Mouse (Mus musculus) left cerebral cortex, adult 11 months (tissue): Measurements from ENCODE around the gene Tmod3.
"Not testable (repeated sequence)": the region's sequence is repeated elsewhere in the genome, so short reads cannot be mapped to it uniquely, and the experiment has no call there.

ENCODE experiments used
- DNase-seq: peaks from one replicate; pipeline ENCODE4 v3.0.0; 2022; ENCODE audit warnings: low spot score

Tmod3 gene

GRCm38 (mm10) chr9:75553719-75554118 lies 5.7 kb downstream of the Tmod3 start:
- DNase-seq = no peak

- no peak for DNase-seq
These were observed 8.1 kb downstream of the Tmod3 start for GRCm38 (mm10) chr9:75551342-75551741.

GRCm38 (mm10) chr9:75549010-75549409 lies 10.4 kb downstream of the Tmod3 start:
- DNase-seq = no peak

GRCm38 (mm10) chr9:75546885-75547553 lies 12.4 kb downstream of the Tmod3 start:
- DNase-seq = no peak

- DNase-seq = no peak
These were observed 13.9 kb downstream of the Tmod3 start for GRCm38 (mm10) chr9:75545514-75545913.

- DNase-seq = no peak
These were observed 18.0 kb downstream of the Tmod3 start for GRCm38 (mm10) chr9:75541497-75541896.

- DNase-seq = no peak
These were observed 23.0 kb downstream of the Tmod3 start for GRCm38 (mm10) chr9:75536422-75536821.

GRCm38 (mm10) chr9:75534431-75534962 lies 25.0 kb downstream of the Tmod3 start:
- DNase-seq = no peak

- not testable (repeated sequence) for DNase-seq
These were observed 26.5 kb downstream of the Tmod3 start for GRCm38 (mm10) chr9:75532989-75533388.

GRCm38 (mm10) chr9:75532461-75532860 lies 27.0 kb downstream of the Tmod3 start:
- DNase-seq = no peak

- no peak for DNase-seq
These were observed 30.1 kb downstream of the Tmod3 start for GRCm38 (mm10) chr9:75529358-75529757.

- DNase-seq = no peak
These were observed 31.4 kb downstream of the Tmod3 start for GRCm38 (mm10) chr9:75528096-75528495.

GRCm38 (mm10) chr9:75527368-75528059 lies 31.9 kb downstream of the Tmod3 start:
- no peak for DNase-seq

GRCm38 (mm10) chr9:75523646-75524045 lies 35.8 kb downstream of the Tmod3 start:
- no peak for DNase-seq

GRCm38 (mm10) chr9:75522217-75522616 lies 37.2 kb downstream of the Tmod3 start:
- DNase-seq = no peak

- no peak for DNase-seq
These were observed 37.7 kb downstream of the Tmod3 start for GRCm38 (mm10) chr9:75521788-75522187.

GRCm38 (mm10) chr9:75520940-75521339 lies 38.5 kb downstream of the Tmod3 start:
- no peak for DNase-seq

GRCm38 (mm10) chr9:75517751-75518150 lies 41.7 kb downstream of the Tmod3 start:
- no peak for DNase-seq

GRCm38 (mm10) chr9:75515464-75516113 lies 43.9 kb downstream of the Tmod3 start:
- peak; percentile 65 for DNase-seq

GRCm38 (mm10) chr9:75511236-75511939 lies 48.1 kb downstream of the Tmod3 start:
- DNase-seq = no peak

- no peak for DNase-seq
These were observed 55.1 kb downstream of the Tmod3 start for GRCm38 (mm10) chr9:75504311-75504710.

- DNase-seq = no peak
These were observed 60.9 kb downstream of the Tmod3 start for GRCm38 (mm10) chr9:75498571-75498970.
